Mouse (Mus musculus): Measurements from ENCODE around the gene Rora.

- TF ChIP-seq CTCF (IDR thresholded peaks at IDR 0.05; ENCODE audit: borderline replicate concordance, extremely low read depth, insufficient read depth, insufficient read length) (no peak), POLR2A (IDR thresholded peaks at IDR 0.05; ENCODE audit: borderline replicate concordance, extremely low read depth, insufficient read depth, insufficient read length, poor library complexity, severe bottlenecking) (no peak)
Measured at GRCm38 (mm10) chr9:69294856-69295255, 641.3 kb downstream of the Rora start.

All from brain, embryonic 14.5 days (tissue).